Mouse (Mus musculus) heart, postnatal 4 days (tissue): ENCODE data around the gene Ap3s2. TPM values are rescaled to one million over a fixed set of nuclear protein-coding genes. Genes with fewer than 3 reads are reported as not detected.

Experiments used
- DNase-seq: peaks from one replicate; pipeline ENCODE4 v3.0.0; 2021
- total RNA-seq, 2 experiments: library from RNA; stranded (reverse); gene quantifications; 2 replicates each; pipeline ENCODE4 v1.2.3; 2021

Gene Ap3s2
- total RNA-seq, 2 experiments from 2014 or later = 25.0 to 26.5 TPM

GRCm38 (mm10) chr7:79888603-79889002, 31.8 kb downstream of the Ap3s2 start:
- no peak for DNase-seq

DNA sequence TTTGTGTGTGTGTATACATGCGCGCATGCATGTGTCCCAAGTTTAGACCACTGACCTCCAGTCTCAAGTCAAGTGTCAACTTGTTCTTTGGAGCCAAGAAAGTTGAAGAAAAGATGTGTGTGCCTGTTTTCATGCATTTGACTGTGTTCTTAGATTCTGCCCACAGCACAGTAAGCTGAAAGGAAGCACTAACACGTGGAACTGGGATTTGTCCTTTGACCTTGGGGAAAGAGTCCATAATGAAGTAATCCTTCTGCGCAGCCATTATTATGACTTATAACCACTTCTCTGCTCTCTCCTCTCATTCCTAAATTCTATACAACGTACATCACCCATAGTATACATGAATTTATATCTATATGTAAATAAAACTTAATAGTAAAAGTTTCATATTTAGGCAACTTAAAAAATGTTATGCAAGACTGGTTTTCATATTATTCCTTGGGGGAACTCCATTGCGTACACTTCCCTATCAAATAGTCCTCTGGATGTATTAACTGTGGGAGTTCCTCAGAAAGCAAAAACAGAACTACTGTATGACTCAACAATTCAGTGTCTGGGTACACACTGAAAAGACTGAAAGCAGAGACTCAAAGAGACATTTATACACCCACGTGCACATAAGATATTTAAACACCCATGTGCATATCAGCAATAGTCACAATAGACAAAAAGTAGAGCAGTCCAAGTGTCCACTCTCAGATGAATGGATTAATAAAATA, 36.7 kb downstream of the Ap3s2 start:
- DNase-seq = no peak

DNA sequence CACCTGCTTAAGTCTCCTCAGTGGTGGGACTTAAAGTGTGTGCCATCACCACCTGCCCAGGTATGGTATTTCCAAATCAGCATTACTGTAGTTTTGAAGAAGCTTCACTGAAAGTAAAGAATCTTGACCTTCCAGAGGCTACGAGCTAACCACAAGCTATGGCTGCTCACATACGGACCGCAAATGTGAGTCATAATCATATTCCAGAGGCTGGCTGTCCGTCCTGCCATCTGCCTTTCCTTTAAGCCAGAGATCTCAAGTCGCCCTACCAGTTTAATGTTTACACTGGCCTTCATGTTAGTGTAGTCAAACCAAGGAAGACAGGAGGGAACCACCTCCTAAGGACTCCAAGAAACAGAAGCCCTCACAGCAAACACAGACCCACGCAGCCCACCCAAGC, 38.5 kb downstream of the Ap3s2 start:
- no peak for DNase-seq

- DNase-seq = peak; percentile 32
Observed at GRCm38 (mm10) chr7:79880998-79881397, 39.5 kb downstream of the Ap3s2 start.

DNA sequence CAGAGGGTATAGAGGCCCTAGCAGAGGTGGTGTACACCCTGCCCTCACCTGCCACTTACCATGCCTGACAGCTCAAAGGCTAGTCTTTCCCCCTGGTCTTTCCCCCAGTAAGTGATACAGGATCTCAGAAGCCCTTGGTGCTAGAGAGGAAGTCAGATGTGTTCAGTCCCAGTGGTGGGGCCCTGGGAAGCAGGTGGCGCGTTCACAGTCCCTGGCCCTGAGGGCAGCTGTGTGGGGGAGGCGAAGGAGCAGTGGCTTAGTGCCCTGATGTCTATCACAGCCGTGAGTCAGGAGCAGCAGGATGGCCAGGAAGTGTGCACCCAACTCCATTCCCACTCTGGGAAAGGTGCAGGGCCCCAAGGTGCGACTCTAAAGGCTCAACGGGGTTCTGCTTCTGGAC, 40.4 kb downstream of the Ap3s2 start:
- no peak for DNase-seq

GRCm38 (mm10) chr7:79878455-79879025, 41.9 kb downstream of the Ap3s2 start:
- no peak for DNase-seq

DNA sequence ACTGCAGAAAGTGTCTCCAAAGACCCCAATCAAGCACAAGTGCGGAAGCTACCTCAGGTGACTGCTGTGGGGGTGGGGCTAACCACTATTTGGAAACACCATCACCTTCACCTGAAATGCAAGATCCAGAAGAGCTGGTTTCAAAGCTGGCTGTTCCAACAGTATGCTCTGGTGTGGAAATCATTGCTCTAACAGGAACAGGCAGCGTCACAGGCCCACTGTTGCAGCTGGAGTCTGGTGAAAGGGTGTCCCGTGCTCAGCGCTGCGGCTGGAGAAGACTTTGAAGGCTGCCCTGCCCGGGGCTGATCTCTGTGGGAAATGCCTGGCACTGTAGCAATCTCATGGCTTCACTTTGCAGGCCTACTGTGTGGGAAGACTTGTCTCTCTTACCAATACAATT, 47.0 kb downstream of the Ap3s2 start:
- no peak for DNase-seq

- DNase-seq = no peak
Observed at GRCm38 (mm10) chr7:79871797-79872345, 48.6 kb downstream of the Ap3s2 start.

- DNase-seq = no peak
Observed at GRCm38 (mm10) chr7:79869072-79869719, 51.3 kb downstream of the Ap3s2 start.

- no peak for DNase-seq
Observed at GRCm38 (mm10) chr7:79868475-79868874, 52.0 kb downstream of the Ap3s2 start.

GRCm38 (mm10) chr7:79867861-79868260, 52.6 kb downstream of the Ap3s2 start:
- DNase-seq = peak; percentile 46

GRCm38 (mm10) chr7:79866294-79867000, 54.0 kb downstream of the Ap3s2 start:
- no peak for DNase-seq

DNA sequence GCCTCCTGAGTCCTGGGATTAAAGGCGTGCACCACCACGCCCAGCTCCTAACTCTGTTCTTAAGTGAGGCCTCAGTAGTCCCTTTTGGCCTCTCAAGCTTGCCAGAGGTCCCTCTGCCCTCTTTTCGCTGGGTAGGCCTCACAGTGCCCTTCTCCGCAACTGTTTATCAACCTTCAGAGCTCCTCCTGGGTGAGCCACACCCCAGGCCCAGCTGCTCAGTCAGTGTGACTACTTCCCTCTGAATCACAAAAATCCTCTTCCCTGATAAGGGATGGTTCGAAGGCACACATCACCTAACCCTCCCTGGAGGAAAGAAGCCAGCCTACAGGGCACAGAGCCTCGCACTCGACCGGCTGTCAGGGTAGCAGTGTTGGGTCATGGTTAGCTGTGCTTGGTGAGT, 58.7 kb downstream of the Ap3s2 start:
- DNase-seq = no peak

GRCm38 (mm10) chr7:79860811-79861210, 59.6 kb downstream of the Ap3s2 start, which contains the start of gene Anpep:
Gene Anpep, minus strand, starts transcription at chr7:79861059.
- DNase-seq = no peak

DNA sequence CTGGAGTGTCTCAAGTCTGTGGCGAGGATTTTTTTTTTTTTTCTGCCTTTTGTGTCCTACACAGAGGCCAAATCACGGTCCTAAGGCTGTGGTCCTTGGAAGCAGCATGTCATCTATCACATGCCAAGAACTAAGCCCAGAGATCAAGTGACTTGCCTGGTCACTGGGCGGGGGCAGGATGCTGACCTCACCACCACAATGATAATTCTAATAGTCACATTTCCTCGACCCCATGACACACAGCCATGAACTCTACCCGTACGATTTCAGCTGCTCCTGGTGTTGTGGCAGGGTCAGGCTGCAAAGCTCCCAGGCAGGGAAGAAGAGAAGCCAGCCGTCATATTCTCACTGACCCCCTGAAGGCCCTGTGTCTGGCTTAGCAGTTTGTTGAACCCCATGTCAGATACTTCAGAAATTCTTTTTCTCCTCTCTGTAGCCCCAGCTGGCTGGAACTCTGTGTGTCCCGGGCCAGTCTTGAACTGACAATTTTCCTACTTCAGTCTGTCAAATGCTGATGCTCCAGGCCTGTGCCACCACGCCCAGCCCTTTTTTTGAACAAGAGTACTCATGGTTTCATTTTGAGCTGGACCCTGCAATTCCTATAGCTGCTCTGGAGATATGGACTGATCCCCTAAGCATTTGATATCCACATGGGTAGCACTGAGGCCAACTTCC, 61.4 kb downstream of the Ap3s2 start:
- DNase-seq = peak; percentile 16

DNA sequence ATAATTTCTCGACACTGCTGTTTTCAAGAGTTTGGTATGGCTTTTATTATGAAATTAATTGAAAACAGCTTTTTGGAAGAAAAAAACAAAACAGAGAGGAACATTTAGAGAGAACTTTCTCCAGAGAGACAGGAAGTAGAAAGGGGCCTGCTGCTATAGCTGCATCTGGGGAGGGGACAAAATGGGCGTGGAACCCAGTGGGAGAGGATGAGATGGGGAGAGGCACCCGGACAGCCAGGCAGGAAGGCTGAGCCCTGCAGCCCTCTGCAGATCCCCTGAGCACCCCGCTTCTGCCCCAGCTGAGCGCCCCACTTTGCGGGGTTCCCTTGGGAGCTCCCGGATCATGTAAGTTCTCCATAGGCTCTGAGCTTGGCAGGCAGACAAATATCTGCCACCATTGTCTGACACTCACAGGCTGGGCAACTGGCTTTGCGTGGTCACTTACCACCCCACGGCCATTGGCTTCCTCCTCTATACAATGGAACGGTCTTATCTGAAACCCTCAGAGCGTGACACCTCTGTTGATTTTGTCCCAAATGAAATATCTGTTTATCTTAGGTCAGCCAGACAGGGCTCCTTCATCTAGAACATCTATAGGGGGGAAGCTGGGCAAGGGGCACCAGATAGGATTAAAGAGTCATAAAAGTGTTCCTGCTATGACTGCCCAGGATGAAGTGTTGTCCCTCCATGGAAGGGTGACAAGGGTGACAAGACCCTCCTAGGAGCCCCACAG, 62.1 kb downstream of the Ap3s2 start:
- DNase-seq = peak; percentile 40

- DNase-seq = no peak
Observed at GRCm38 (mm10) chr7:79856305-79856704, 64.1 kb downstream of the Ap3s2 start.

GRCm38 (mm10) chr7:79847456-79848451, 72.7 kb downstream of the Ap3s2 start:
- DNase-seq = peak; percentile 50

GRCm38 (mm10) chr7:79846342-79846741, 74.1 kb downstream of the Ap3s2 start:
- peak; percentile 29 for DNase-seq
